ENCODE assay signal across 9 mouse cellular contexts in the genomic region with DNA sequence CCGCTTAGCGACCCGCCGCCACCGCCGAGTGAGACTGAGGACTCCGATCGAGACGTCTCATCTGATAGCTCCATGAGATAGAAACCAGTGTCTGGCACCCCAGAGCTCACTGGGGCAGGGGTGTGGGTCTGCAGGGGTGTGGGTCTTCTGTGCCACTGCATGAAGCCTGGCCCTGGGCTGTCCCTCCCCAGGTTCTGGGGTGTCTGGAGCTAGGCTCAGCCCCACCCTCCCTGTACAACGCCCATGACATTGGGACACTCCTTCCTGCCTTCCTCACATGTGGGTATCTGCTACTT. TPM values are rescaled to one million over a fixed set of nuclear protein-coding genes. Genes with fewer than 3 reads are reported as not detected.
DNase-seq lines count a peak whose midpoint lies in the region; ATAC-seq and TF ChIP-seq lines count a peak whose summit lies in the region.
"Had no signal": no experiment of that assay in that cellular context is flagged by ENCODE, and none has a peak within 500 bp of the region (broad histone marks: within the 10 kb centered on the region; RNA-seq: fewer than 3 reads in every experiment).

No protein-coding gene starts in this region.

- TF ChIP-seq EP300 in lung, postnatal 0 days (IDR thresholded peaks at IDR 0.05) = no peak

- H3K4me1 ChIP-seq in forebrain, embryonic 12.5 days = peaks cover 49% of the 10 kb centered on the region
- H3K4me1 ChIP-seq in forebrain, embryonic 11.5 days (replicated peaks; ENCODE audit: control insufficient read depth, insufficient read depth, low read length) = peaks cover 15% of the 10 kb centered on the region
- H3K4me1 ChIP-seq in lung, postnatal 0 days (ENCODE audit: insufficient read depth, low read depth, low read length) = peaks cover 7% of the 10 kb centered on the region; the same call in 1 of the 2 replicates
- peaks cover 9% of the 10 kb centered on the region for H3K4me1 ChIP-seq in lung, adult 2 months (ENCODE audit: control insufficient read depth, insufficient read depth, low read length)
- peaks cover 10% of the 10 kb centered on the region for H3K4me1 ChIP-seq in forebrain, postnatal 0 days (ENCODE audit: insufficient read depth)

- 67% methylated on average over 10 of the region's 10 CpGs for WGBS in forebrain, embryonic 12.5 days
- 73% methylated on average over 10 of the region's 10 CpGs for WGBS in forebrain, embryonic 11.5 days
- 60% methylated on average over 10 of the region's 10 CpGs for WGBS in lung, postnatal 0 days
- WGBS in lung, adult 2 months = 61% methylated on average over 10 of the region's 10 CpGs
- WGBS in forebrain, postnatal 0 days = 35% methylated on average over 10 of the region's 10 CpGs

- no peak overlapping the region for H3K4me2 ChIP-seq in forebrain, embryonic 12.5 days
- H3K4me2 ChIP-seq in forebrain, embryonic 11.5 days (ENCODE audit: low read depth, low read length, severe bottlenecking) = no peak overlapping the region
- H3K4me2 ChIP-seq in lung, postnatal 0 days (replicated peaks; ENCODE audit: low read depth, low read length) = no peak overlapping the region
- no peak overlapping the region for H3K4me2 ChIP-seq in forebrain, postnatal 0 days (ENCODE audit: low read depth)
- peak overlapping the region; percentile 53 for H3K4me2 ChIP-seq in myocyte (ENCODE audit: low read depth)

- no peak for ATAC-seq in forebrain, embryonic 12.5 days (ENCODE audit: low FRiP score)
- ATAC-seq in forebrain, embryonic 11.5 days (replicated peaks; ENCODE audit: low FRiP score) = no peak
- ATAC-seq in lung, postnatal 0 days = no peak
- no peak for ATAC-seq in forebrain, postnatal 0 days
- ATAC-seq: inflammation-experienced regulatory T-cells, adult 6 months had no signal

- no peak overlapping the region for H3ac ChIP-seq in myocyte (ENCODE audit: control insufficient read depth, insufficient read length)

- no peak for TF ChIP-seq POLR2A in lung, adult 2 months (IDR thresholded peaks at IDR 0.05; ENCODE audit: borderline replicate concordance, extremely low read depth, low read depth, low read length)
- no peak for TF ChIP-seq POLR2A in myocyte (IDR thresholded peaks at IDR 0.05; ENCODE audit: insufficient read length, low read depth)

- DNase-seq in forebrain, embryonic 11.5 days (ENCODE audit: low spot score) = no peak
- DNase-seq in lung, postnatal 0 days (ENCODE audit: low spot score) = no peak
- DNase-seq in lung, adult 2 months = no peak
- DNase-seq in forebrain, postnatal 0 days = no peak
- no peak for DNase-seq in layer of hippocampus, adult 9-11 months
- DNase-seq in spleen, adult 18-20 months = no peak

- peaks cover 70% of the 10 kb centered on the region for H3K36me3 ChIP-seq in forebrain, embryonic 12.5 days (replicated peaks)
- peaks cover 7% of the 10 kb centered on the region; the same call in 1 of the 2 replicates for H3K36me3 ChIP-seq in forebrain, embryonic 11.5 days (ENCODE audit: control insufficient read depth, insufficient read depth, low read length)
- H3K36me3 ChIP-seq in lung, postnatal 0 days (ENCODE audit: insufficient read depth, low read length) = 0 out of 2 replicates have a peak, but pooled peaks cover 7% of the 10 kb centered on the region
- peaks cover 49% of the 10 kb centered on the region for H3K36me3 ChIP-seq in forebrain, postnatal 0 days (ENCODE audit: insufficient read depth)
- H3K36me3 ChIP-seq in myocyte (ENCODE audit: control insufficient read depth, insufficient read depth) = peaks cover 24% of the 10 kb centered on the region

- H3K79me2 ChIP-seq in myocyte (ENCODE audit: control insufficient read depth, insufficient read depth) = peaks cover 24% of the 10 kb centered on the region

- peak overlapping the region; percentile 61 for H3K27ac ChIP-seq in forebrain, embryonic 12.5 days
- no peak overlapping the region for H3K27ac ChIP-seq in forebrain, embryonic 11.5 days (ENCODE audit: low read depth, low read length)
- H3K27ac ChIP-seq in lung, postnatal 0 days (ENCODE audit: low read length) = 0 out of 2 replicates have a peak overlapping the region, but pooled peaks have one; percentile 14
- H3K27ac ChIP-seq in forebrain, postnatal 0 days (ENCODE audit: low read depth, low read length) = peak overlapping the region; percentile 21; the same call in 1 of the 2 replicates

- H3K9ac ChIP-seq in forebrain, embryonic 12.5 days = 0 out of 2 replicates have a peak overlapping the region, but pooled peaks have one; percentile 0
- no peak overlapping the region for H3K9ac ChIP-seq in forebrain, embryonic 11.5 days (ENCODE audit: low read length)
- no peak overlapping the region for H3K9ac ChIP-seq in lung, postnatal 0 days (replicated peaks; ENCODE audit: low read depth)
- no peak overlapping the region for H3K9ac ChIP-seq in forebrain, postnatal 0 days

- no peaks in the 10 kb centered on the region for H3K27me3 ChIP-seq in forebrain, embryonic 12.5 days
- no peaks in the 10 kb centered on the region for H3K27me3 ChIP-seq in forebrain, embryonic 11.5 days (ENCODE audit: control insufficient read depth, insufficient read depth, low read length)
- H3K27me3 ChIP-seq in lung, postnatal 0 days (replicated peaks; ENCODE audit: insufficient read depth, low read length) = no peaks in the 10 kb centered on the region
- H3K27me3 ChIP-seq in forebrain, postnatal 0 days (ENCODE audit: insufficient read depth, low read length) = no peaks in the 10 kb centered on the region
- H3K27me3 ChIP-seq in myocyte (ENCODE audit: control insufficient read depth, insufficient read depth, insufficient read length) = no peaks in the 10 kb centered on the region

- 0 out of 2 replicates have a peak overlapping the region, but pooled peaks have one; percentile 2 for H3K4me3 ChIP-seq in forebrain, embryonic 12.5 days (replicated peaks)
- no peak overlapping the region for H3K4me3 ChIP-seq in forebrain, embryonic 11.5 days (ENCODE audit: low read depth, low read length)
- H3K4me3 ChIP-seq in lung, postnatal 0 days (ENCODE audit: low read depth, low read length) = no peak overlapping the region
- no peak overlapping the region for H3K4me3 ChIP-seq in lung, adult 2 months (replicated peaks; ENCODE audit: extremely low read depth, low read depth, low read length)
- H3K4me3 ChIP-seq in forebrain, postnatal 0 days (ENCODE audit: low read depth, low read length) = no peak overlapping the region
- H3K4me3 ChIP-seq in myocyte = peak overlapping the region; percentile 98

- no peaks in the 10 kb centered on the region for H3K9me3 ChIP-seq in forebrain, embryonic 12.5 days
- no peaks in the 10 kb centered on the region for H3K9me3 ChIP-seq in forebrain, embryonic 11.5 days (ENCODE audit: control insufficient read depth, low read length)
- H3K9me3 ChIP-seq in lung, postnatal 0 days (ENCODE audit: low read length) = no peaks in the 10 kb centered on the region
- H3K9me3 ChIP-seq in forebrain, postnatal 0 days (ENCODE audit: low read length) = no peaks in the 10 kb centered on the region

- TF ChIP-seq CTCF in lung, postnatal 0 days (IDR thresholded peaks at IDR 0.05) = no peak
- TF ChIP-seq CTCF in lung, adult 2 months (IDR thresholded peaks at IDR 0.05; ENCODE audit: insufficient read depth, low read length) = no peak
- no peak for TF ChIP-seq CTCF in forebrain, postnatal 0 days (IDR thresholded peaks at IDR 0.05; ENCODE audit: low read depth)

RNA-seq across cellular contexts. Expression of gene Gapdh, which starts 5.8 kb away (rescaled TPM):
- 2,231 and 2,319 TPM in 2 replicates for polyA plus RNA-seq in forebrain, embryonic 12.5 days (2016; fragmentation: Nextera tagmentation; extraction: Ambion mirVana)
- polyA plus RNA-seq in forebrain, embryonic 11.5 days (2014; fragmentation: Nextera tagmentation; extraction: Ambion mirVana) = 2,700 and 2,872 TPM in 2 replicates
- 381 and 429 TPM in 2 replicates for polyA plus RNA-seq in lung, postnatal 0 days (2015; fragmentation: Nextera tagmentation; extraction: Ambion mirVana)
- 1,317 and 1,826 TPM in 2 replicates for polyA plus RNA-seq in lung, adult 2 months (2012; rRNA removed)
- total RNA-seq in forebrain, postnatal 0 days (2014; rRNA removed) = 2,022 and 2,511 TPM in 2 replicates
- 1,543 and 1,551 TPM in 2 replicates for polyA plus RNA-seq in forebrain, postnatal 0 days (2015; fragmentation: Nextera tagmentation; extraction: Ambion mirVana)
- polyA plus RNA-seq in myocyte (2012; fragmentation: generic; extraction: Trizol) = 9,871 TPM

RNA-seq across cellular contexts. Expression of gene Iffo1, which starts 15.5 kb away (rescaled TPM):
- polyA plus RNA-seq in forebrain, embryonic 12.5 days (2016; fragmentation: Nextera tagmentation; extraction: Ambion mirVana) = 15.9 and 16.0 TPM in 2 replicates
- 10.5 and 12.3 TPM in 2 replicates for polyA plus RNA-seq in forebrain, embryonic 11.5 days (2014; fragmentation: Nextera tagmentation; extraction: Ambion mirVana)
- polyA plus RNA-seq in lung, postnatal 0 days (2015; fragmentation: Nextera tagmentation; extraction: Ambion mirVana) = 7.1 and 8.3 TPM in 2 replicates
- polyA plus RNA-seq in lung, adult 2 months (2012; rRNA removed) = 45.0 and 51.0 TPM in 2 replicates
- total RNA-seq in forebrain, postnatal 0 days (2014; rRNA removed) = 24.6 and 28.8 TPM in 2 replicates
- polyA plus RNA-seq in forebrain, postnatal 0 days (2015; fragmentation: Nextera tagmentation; extraction: Ambion mirVana) = 12.8 and 18.3 TPM in 2 replicates
- polyA plus RNA-seq in myocyte (2012; fragmentation: generic; extraction: Trizol) = 244 TPM

RNA-seq across cellular contexts. Expression of gene Nop2, which starts 28.8 kb away (rescaled TPM):
- 62.9 and 63.6 TPM in 2 replicates for polyA plus RNA-seq in forebrain, embryonic 12.5 days (2016; fragmentation: Nextera tagmentation; extraction: Ambion mirVana)
- 65.4 and 70.3 TPM in 2 replicates for polyA plus RNA-seq in forebrain, embryonic 11.5 days (2014; fragmentation: Nextera tagmentation; extraction: Ambion mirVana)
- polyA plus RNA-seq in lung, postnatal 0 days (2015; fragmentation: Nextera tagmentation; extraction: Ambion mirVana) = 16.9 and 17.7 TPM in 2 replicates
- 10.1 and 13.6 TPM in 2 replicates for polyA plus RNA-seq in lung, adult 2 months (2012; rRNA removed)
- total RNA-seq in forebrain, postnatal 0 days (2014; rRNA removed) = 47.2 and 56.0 TPM in 2 replicates
- 39.6 and 43.5 TPM in 2 replicates for polyA plus RNA-seq in forebrain, postnatal 0 days (2015; fragmentation: Nextera tagmentation; extraction: Ambion mirVana)
- 55.4 TPM for polyA plus RNA-seq in myocyte (2012; fragmentation: generic; extraction: Trizol)

RNA-seq across cellular contexts. Expression of gene Ncapd2, which starts 31.0 kb away (rescaled TPM):
- polyA plus RNA-seq in forebrain, embryonic 12.5 days (2016; fragmentation: Nextera tagmentation; extraction: Ambion mirVana) = 221 and 246 TPM in 2 replicates
- 225 and 271 TPM in 2 replicates for polyA plus RNA-seq in forebrain, embryonic 11.5 days (2014; fragmentation: Nextera tagmentation; extraction: Ambion mirVana)
- 5.9 and 7.9 TPM in 2 replicates for polyA plus RNA-seq in lung, postnatal 0 days (2015; fragmentation: Nextera tagmentation; extraction: Ambion mirVana)
- polyA plus RNA-seq in lung, adult 2 months (2012; rRNA removed) = 15.5 and 34.2 TPM in 2 replicates
- 32.5 and 43.5 TPM in 2 replicates for total RNA-seq in forebrain, postnatal 0 days (2014; rRNA removed)
- 18.9 and 25.8 TPM in 2 replicates for polyA plus RNA-seq in forebrain, postnatal 0 days (2015; fragmentation: Nextera tagmentation; extraction: Ambion mirVana)
- 34.7 TPM for polyA plus RNA-seq in myocyte (2012; fragmentation: generic; extraction: Trizol)

RNA-seq across cellular contexts. Expression of gene Mrpl51, which starts 31.1 kb away (rescaled TPM):
- 192 and 193 TPM in 2 replicates for polyA plus RNA-seq in forebrain, embryonic 12.5 days (2016; fragmentation: Nextera tagmentation; extraction: Ambion mirVana)
- 195 and 197 TPM in 2 replicates for polyA plus RNA-seq in forebrain, embryonic 11.5 days (2014; fragmentation: Nextera tagmentation; extraction: Ambion mirVana)
- polyA plus RNA-seq in lung, postnatal 0 days (2015; fragmentation: Nextera tagmentation; extraction: Ambion mirVana) = 151 and 154 TPM in 2 replicates
- polyA plus RNA-seq in lung, adult 2 months (2012; rRNA removed) = 30.1 and 39.4 TPM in 2 replicates
- total RNA-seq in forebrain, postnatal 0 days (2014; rRNA removed) = 51.3 and 54.0 TPM in 2 replicates
- polyA plus RNA-seq in forebrain, postnatal 0 days (2015; fragmentation: Nextera tagmentation; extraction: Ambion mirVana) = 146 and 148 TPM in 2 replicates
- 132 TPM for polyA plus RNA-seq in myocyte (2012; fragmentation: generic; extraction: Trizol)

Comparison
In these comparisons a context has a peak if more than half of its experiments do, and no peak if none do; other contexts are left out.
1. H3K4me3 ChIP-seq: peak in forebrain, embryonic 12.5 days (single experiment) and myocyte (single experiment); none in forebrain, embryonic 11.5 days (single experiment), lung, postnatal 0 days (single experiment), lung, adult 2 months (single experiment) and forebrain, postnatal 0 days (single experiment).